Mouse (Mus musculus): ENCODE results near the gene Zdhhc13.

Gene Zdhhc13

DNA sequence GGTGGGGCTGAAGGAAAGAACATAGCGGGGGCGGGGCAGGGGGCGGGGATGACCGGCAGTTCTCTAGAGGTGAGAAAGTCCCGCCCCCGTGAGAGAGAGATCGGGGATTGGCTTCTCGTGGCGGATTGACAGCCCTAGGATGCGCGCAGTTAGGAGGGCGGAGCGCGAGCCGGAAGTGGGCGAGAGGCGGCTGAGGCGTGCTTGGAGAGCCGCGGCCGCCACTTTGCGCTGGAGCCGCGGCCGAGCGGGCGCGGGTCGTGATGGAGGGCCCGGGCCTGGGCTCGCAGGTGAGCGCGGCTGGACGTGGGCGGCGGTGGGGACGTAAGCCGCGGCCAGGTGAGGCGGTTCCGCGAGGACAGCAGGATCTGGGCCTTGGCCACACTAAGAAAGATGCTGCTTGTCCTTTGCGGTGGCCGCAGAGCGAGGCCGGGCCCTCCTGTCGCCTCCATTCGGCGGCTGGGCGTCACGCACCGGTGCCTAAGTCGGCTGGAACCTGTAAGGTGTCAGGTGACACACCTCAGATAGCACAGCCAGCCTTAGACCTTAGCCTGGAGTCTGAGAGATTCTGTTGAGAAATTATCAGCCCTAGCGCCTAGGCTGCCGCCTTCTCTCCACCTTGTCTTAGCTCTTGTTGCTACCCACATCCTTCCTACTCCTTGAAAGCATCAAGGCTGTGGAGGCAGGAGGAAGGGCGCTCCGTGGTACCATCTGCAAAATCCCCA lies at the start of gene Zdhhc13:
Zdhhc13 (plus strand) TSS at position 153 of the 722 bp plus-strand sequence.
- peak; percentile 86 to 89 for DNase-seq (ENCODE audit: low spot score in 2 of 2)

DNA sequence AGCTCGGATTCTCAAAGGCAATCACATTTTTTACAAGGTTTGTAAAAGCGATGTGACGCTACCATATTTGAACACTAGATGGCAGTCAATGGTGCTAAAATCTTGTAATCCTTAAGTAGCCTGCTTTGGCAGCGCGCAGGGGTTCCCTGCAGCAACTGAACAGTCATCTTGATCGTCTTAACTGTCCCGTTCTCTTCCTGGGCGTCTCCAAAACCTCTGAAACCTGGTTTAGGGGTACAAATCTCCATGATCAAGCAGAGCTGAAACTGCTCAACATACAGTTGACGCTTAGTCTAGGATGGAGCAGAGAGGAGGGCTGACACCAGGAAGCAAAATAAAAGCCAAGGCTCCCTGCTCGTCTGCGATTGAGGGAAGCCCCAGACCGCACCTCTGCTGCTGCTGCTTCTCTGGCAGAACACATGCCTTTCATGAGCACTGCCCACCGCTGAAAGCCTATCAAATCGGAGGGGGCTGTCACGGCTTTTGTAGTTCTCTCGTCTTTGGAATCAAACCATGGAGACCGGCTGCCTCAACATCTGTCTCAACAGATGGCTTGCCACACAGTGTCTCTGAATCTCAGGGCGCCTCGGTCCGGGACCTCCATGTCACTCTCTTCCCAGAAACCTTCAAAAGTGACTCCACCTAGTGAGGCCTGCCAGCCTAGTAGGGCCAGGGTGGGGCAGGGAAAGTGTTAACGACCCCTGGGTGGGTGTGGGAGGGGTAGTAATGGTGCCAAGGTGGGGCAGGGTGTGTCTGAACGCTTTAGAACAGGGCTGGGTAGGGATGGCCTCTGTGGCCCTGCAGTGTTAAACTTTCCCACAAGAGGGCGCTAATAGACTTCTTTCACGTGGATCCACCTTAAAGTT lies 39.3 kb upstream of the Zdhhc13 start:
- peak; percentile 52 to 69 for DNase-seq (ENCODE audit: low spot score in 2 of 2)

- no peak for DNase-seq (ENCODE audit: low spot score in 2 of 2)
Measured at GRCm38 (mm10) chr7:48750164-48750809, 38.5 kb upstream of the Zdhhc13 start.

GRCm38 (mm10) chr7:48751222-48751621 lies 37.6 kb upstream of the Zdhhc13 start:
- no peak for DNase-seq (ENCODE audit: low spot score in 2 of 2)

GRCm38 (mm10) chr7:48754415-48754974 lies 34.3 kb upstream of the Zdhhc13 start:
- no peak for DNase-seq (ENCODE audit: low spot score in 2 of 2)

- DNase-seq (ENCODE audit: low spot score in 2 of 2): no peak
Measured at GRCm38 (mm10) chr7:48755825-48756224, 33.0 kb upstream of the Zdhhc13 start.

- DNase-seq (ENCODE audit: low spot score in 2 of 2): no peak
Measured at GRCm38 (mm10) chr7:48756306-48756931, 32.4 kb upstream of the Zdhhc13 start.

DNA sequence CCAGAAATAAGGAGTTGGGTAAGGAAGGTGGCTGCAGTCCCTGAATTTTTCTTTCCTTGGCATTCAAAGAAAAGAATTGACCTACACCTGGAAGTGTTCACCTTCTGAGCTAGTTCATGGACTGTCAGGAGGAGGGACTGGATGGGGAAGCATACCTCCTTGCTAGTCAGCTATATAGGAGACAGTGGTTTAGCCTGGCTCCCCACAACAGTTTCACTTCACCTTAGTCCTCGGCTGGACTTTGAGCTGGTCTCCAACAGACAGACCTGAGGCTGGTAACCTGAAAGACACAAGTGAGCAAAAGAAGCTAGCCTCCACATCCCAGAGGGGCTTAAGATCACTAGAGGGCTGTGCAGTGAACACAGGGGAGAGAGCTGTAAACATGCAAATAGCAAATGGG lies 30.7 kb upstream of the Zdhhc13 start:
- no peak for DNase-seq (ENCODE audit: low spot score in 2 of 2)

DNA sequence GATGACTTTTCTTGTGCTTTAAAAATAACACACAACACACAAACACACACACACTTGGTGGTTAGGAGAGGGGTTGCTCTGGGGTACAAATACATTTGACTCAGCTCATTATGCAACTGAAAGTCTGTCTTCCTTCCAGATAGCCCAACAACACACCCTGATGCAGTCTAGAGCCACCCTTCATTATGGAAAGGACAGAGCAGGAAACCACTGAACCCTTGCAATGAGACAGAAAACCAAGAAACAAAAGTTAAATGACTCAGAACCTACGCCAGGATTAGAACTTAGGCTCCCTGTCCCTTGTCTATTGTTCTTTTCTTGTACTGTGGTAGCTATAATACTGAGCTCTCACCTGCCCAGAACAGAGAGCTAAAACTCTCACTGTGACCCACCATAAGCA lies 28.0 kb upstream of the Zdhhc13 start:
- DNase-seq (ENCODE audit: low spot score in 2 of 2): no peak

DNA sequence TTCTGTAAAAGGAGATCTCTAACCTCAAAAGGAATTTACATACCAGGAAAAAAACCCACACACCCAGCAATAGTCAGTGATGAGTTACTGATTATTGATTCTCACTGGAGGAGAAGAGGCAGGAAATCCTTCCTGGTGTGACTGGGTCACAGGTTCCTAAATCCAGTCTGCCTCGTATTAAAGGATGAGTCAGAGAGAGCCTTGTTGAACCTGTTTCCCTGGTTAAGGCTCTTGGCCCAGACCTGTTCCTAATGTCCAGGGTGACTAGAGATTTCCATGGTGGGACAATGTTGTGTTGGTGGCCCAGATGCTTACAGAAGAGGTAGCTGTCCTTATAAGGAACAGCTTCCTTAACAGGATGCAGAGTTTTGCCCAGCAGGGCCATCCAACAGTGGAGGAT lies 26.5 kb upstream of the Zdhhc13 start:
- no peak for DNase-seq (ENCODE audit: low spot score in 2 of 2)

DNA sequence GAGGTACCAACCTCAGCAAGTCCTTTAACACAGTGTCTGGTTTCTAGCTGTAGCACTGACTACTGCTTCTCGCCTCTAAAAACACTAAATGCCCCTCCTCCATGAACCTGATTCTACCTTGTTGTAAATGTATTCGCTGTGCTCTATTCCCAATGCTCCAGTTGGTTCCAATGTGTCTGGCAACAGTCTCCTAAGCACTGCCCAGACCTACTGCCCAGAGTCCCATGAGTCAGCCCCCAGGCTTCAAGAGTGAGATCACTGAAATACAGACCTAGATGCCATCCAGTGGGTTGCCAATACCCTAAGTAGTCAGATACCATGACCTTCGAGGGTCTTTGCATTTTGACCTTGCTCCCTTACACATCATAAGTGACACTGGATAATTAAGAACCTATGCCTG lies 26.1 kb upstream of the Zdhhc13 start:
- no peak for DNase-seq (ENCODE audit: low spot score in 2 of 2)

- no peak for DNase-seq (ENCODE audit: low spot score in 2 of 2)
Measured at GRCm38 (mm10) chr7:48765959-48766358, 22.8 kb upstream of the Zdhhc13 start.

DNA sequence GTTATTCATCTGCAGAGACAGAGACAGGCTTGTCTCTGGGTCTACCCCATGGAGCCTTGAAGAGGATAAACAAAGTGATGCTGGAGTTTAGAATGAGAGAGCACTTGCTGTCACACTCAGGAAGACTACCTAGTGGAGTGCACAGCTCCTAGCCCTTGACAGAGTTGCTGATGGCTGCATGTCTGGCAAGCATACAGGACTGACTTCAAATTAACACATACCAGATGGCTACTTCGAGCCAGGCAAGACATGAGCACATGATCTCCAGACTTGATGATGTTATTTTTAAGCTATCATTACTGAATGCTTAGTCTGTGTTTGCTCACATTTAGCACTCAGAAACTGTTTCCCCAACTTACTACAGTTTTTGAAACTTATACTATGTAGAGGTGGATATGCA lies 19.1 kb upstream of the Zdhhc13 start:
- DNase-seq (ENCODE audit: low spot score in 2 of 2): no peak

GRCm38 (mm10) chr7:48772060-48772734 lies 16.6 kb upstream of the Zdhhc13 start:
- no peak for DNase-seq (ENCODE audit: low spot score in 2 of 2)

DNA sequence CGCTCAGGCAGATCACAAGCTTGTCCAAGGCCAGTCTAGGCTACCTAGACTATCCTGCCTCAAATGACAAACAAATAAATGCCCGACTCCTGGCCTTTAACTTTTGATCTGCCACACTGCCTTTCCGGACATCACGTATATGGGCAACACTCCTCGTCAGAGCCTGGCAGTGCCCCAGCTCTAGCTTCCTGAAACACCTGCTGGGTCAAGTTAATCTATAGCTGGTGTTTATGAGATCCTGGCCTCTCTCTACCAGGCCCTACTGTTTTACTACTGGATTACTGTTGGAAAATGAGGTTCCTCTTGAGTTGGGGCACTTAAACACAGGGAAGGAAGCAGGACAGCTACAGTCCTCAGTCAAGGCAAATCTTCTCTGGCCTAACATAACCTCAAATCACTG lies 15.5 kb upstream of the Zdhhc13 start:
- no peak for DNase-seq (ENCODE audit: low spot score in 2 of 2)

- no peak for DNase-seq (ENCODE audit: low spot score in 2 of 2)
Measured at GRCm38 (mm10) chr7:48774633-48775032, 14.2 kb upstream of the Zdhhc13 start.

GRCm38 (mm10) chr7:48775436-48775835 lies 13.4 kb upstream of the Zdhhc13 start:
- DNase-seq (ENCODE audit: low spot score in 2 of 2): no peak

- no peak for DNase-seq (ENCODE audit: low spot score in 2 of 2)
Measured at GRCm38 (mm10) chr7:48777721-48778504, 10.9 kb upstream of the Zdhhc13 start.

- DNase-seq (ENCODE audit: low spot score in 2 of 2): peak; percentile 23 to 35
Measured at GRCm38 (mm10) chr7:48779110-48779509, 9.7 kb upstream of the Zdhhc13 start.

DNA sequence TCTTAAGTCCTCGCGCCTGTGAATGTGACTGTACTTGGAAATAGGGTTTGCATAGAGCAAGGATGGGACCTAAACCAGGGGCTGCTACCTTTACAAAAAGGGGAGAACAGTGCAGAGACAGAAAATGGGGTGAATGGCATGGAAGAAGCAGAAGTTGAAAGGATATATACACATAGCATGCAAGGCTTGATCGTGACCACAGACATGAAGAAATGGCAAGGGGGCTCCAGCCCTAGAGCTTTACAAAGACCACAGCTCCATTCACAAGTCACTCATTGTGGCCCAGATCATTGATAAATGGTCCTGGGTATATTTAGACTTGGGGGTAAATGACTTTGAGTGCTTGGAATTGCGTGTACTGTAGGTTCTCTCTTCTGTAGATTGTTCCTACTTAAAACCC lies 6.4 kb upstream of the Zdhhc13 start:
- DNase-seq (ENCODE audit: low spot score in 2 of 2): no peak
